Mouse (Mus musculus) ES-Bruce4 (cell line): Measurements from ENCODE around the gene Eya2.

Experiments
- CTCF ChIP-seq: IDR thresholded peaks from one replicate; pipeline ENCODE4 v1.8.1; 2011; ENCODE audit warnings: low read depth, low read length
- EP300 ChIP-seq: IDR thresholded peaks from 2 replicates; pipeline ENCODE4 v1.6.1; 2011; ENCODE audit warnings: low read depth, low read length; ENCODE audit not compliant: insufficient read depth

DNA sequence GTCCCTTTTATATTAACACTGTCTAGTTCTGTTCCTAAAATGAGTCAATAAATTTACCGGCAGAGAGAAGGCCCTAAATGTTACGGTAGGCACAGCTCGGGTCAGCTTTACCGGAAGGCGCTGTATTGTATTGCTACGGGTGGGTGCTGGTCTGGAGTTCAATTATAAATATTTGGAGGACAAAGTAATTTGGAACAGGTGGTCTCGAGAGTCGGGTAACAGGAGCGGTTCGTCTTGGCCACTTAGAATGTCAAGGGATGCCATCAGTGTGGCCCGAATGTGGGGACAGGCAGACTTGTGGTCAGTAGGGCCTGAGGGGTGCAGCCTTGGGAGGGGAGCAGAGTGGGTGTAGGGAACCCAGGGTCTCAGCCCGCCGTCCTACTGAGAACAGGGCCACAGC lies 4.7 kb downstream of the Eya2 start:
- TF ChIP-seq CTCF (no peak), EP300 (no peak)
